Mouse (Mus musculus) liver, adult 2 months (tissue): ENCODE results near the gene Psmd5.

Source experiments
- CTCF ChIP-seq: fragments of 200-500 bp; IDR thresholded peaks from 2 replicates; pipeline ENCODE4 v1.5.1; 2011; ENCODE audit warnings: low read depth, low read length, control low read depth
- POLR2A ChIP-seq: fragments of 200-500 bp; IDR thresholded peaks from 2 replicates; pipeline ENCODE4 v1.6.1; 2011; ENCODE audit warnings: low read length, control low read depth; ENCODE audit not compliant: insufficient read depth; ENCODE audit errors: extremely low read depth

- no peak for TF ChIP-seq CTCF
- TF ChIP-seq POLR2A = no peak
Measured at GRCm38 (mm10) chr2:34804815-34805214, 70.0 kb downstream of the Psmd5 start.
